In genomic region chr14:97588182-97588581, GRCm38 (mm10) we compare ENCODE assay signal across 8 mouse cellular contexts.
A peak's percentile ranks its signal among the peaks of the same experiment; 100 is the strongest.
DNase-seq lines count a peak whose midpoint lies in the region; ATAC-seq and TF ChIP-seq lines count a peak whose summit lies in the region.

No protein-coding gene starts in this region.

- ATAC-seq in kidney, postnatal 0 days (replicated peaks; ENCODE audit: low FRiP score, low read depth), result no peak
- peak; percentile 91 for ATAC-seq in forebrain, postnatal 0 days
- peak; percentile 70 for ATAC-seq in hindbrain, postnatal 0 days
- no peak for ATAC-seq in limb, embryonic 15.5 days (ENCODE audit: insufficient number of reproducible peaks, low FRiP score, low TSS enrichment, low read depth)
- ATAC-seq in neural tube, embryonic 15.5 days (ENCODE audit: low FRiP score), result peak; percentile 81
- no peak for ATAC-seq in granulocyte monocyte progenitor cell, adult 5-6 weeks (replicated peaks; ENCODE audit: poor library complexity, severe bottlenecking)

- DNase-seq in kidney, postnatal 0 days (ENCODE audit: low spot score), result peak; percentile 60
- no peak for DNase-seq in kidney, adult 11 months
- peak; percentile 59 for DNase-seq in forebrain, postnatal 0 days
- peak; percentile 73 for DNase-seq in hindbrain, postnatal 0 days (ENCODE audit: low spot score)
- DNase-seq in spleen, postnatal 14 days (ENCODE audit: low spot score in 2 of 2), result no peak

- H3K36me3 ChIP-seq in kidney, postnatal 0 days (ENCODE audit: insufficient read depth, low read length), result no peaks in the 10 kb centered on the region
- H3K36me3 ChIP-seq in forebrain, postnatal 0 days (ENCODE audit: insufficient read depth), result no peaks in the 10 kb centered on the region
- H3K36me3 ChIP-seq in hindbrain, postnatal 0 days (ENCODE audit: insufficient read depth, low read length), result no peaks in the 10 kb centered on the region
- no peaks in the 10 kb centered on the region for H3K36me3 ChIP-seq in limb, embryonic 15.5 days
- no peaks in the 10 kb centered on the region for H3K36me3 ChIP-seq in neural tube, embryonic 15.5 days

- 29% methylated on average over 7 of the region's 7 CpGs for WGBS in kidney, postnatal 0 days
- 6% methylated on average over 7 of the region's 7 CpGs for WGBS in forebrain, postnatal 0 days
- 7% methylated on average over 7 of the region's 7 CpGs for WGBS in hindbrain, postnatal 0 days
- WGBS in limb, embryonic 15.5 days, result 14% methylated on average over 7 of the region's 7 CpGs
- 10% methylated on average over 7 of the region's 7 CpGs for WGBS in neural tube, embryonic 15.5 days

- H3K9me3 ChIP-seq in kidney, postnatal 0 days (replicated peaks; ENCODE audit: low read length), result no peaks in the 10 kb centered on the region
- no peaks in the 10 kb centered on the region for H3K9me3 ChIP-seq in forebrain, postnatal 0 days (ENCODE audit: low read length)
- H3K9me3 ChIP-seq in hindbrain, postnatal 0 days (ENCODE audit: low read length), result no peaks in the 10 kb centered on the region
- no peaks in the 10 kb centered on the region for H3K9me3 ChIP-seq in limb, embryonic 15.5 days
- H3K9me3 ChIP-seq in neural tube, embryonic 15.5 days (replicated peaks), result no peaks in the 10 kb centered on the region

- no peak overlapping the region for H3K9ac ChIP-seq in kidney, postnatal 0 days (ENCODE audit: low read depth, low read length)
- H3K9ac ChIP-seq in forebrain, postnatal 0 days, result no peak overlapping the region
- H3K9ac ChIP-seq in hindbrain, postnatal 0 days (replicated peaks; ENCODE audit: low read length), result no peak overlapping the region
- H3K9ac ChIP-seq in limb, embryonic 15.5 days, result no peak overlapping the region
- H3K9ac ChIP-seq in neural tube, embryonic 15.5 days (replicated peaks), result no peak overlapping the region

- no peak overlapping the region for H3K4me3 ChIP-seq in kidney, postnatal 0 days (replicated peaks; ENCODE audit: low read depth, low read length)
- H3K4me3 ChIP-seq in forebrain, postnatal 0 days (ENCODE audit: low read depth, low read length), result no peak overlapping the region
- no peak overlapping the region for H3K4me3 ChIP-seq in hindbrain, postnatal 0 days (ENCODE audit: low read length)
- H3K4me3 ChIP-seq in limb, embryonic 15.5 days, result no peak overlapping the region
- no peak overlapping the region for H3K4me3 ChIP-seq in neural tube, embryonic 15.5 days (replicated peaks)

- H3K27ac ChIP-seq in kidney, postnatal 0 days, result no peak overlapping the region
- H3K27ac ChIP-seq in forebrain, postnatal 0 days (ENCODE audit: low read depth, low read length), result no peak overlapping the region
- no peak overlapping the region for H3K27ac ChIP-seq in hindbrain, postnatal 0 days
- 0 out of 2 replicates have a peak overlapping the region, but pooled peaks have one; percentile 22 for H3K27ac ChIP-seq in limb, embryonic 15.5 days
- H3K27ac ChIP-seq in neural tube, embryonic 15.5 days (replicated peaks), result no peak overlapping the region

- no peak overlapping the region for H3K4me2 ChIP-seq in kidney, postnatal 0 days (ENCODE audit: low read length)
- peak overlapping the region; percentile 4; the same call in 1 of the 2 replicates for H3K4me2 ChIP-seq in forebrain, postnatal 0 days (ENCODE audit: low read depth)
- peak overlapping the region; percentile 39 for H3K4me2 ChIP-seq in hindbrain, postnatal 0 days (ENCODE audit: low read depth, low read length)
- H3K4me2 ChIP-seq in limb, embryonic 15.5 days, result peak overlapping the region; percentile 22; the same call in 1 of the 2 replicates
- peak overlapping the region; percentile 31 for H3K4me2 ChIP-seq in neural tube, embryonic 15.5 days

- H3K4me1 ChIP-seq in kidney, postnatal 0 days (replicated peaks; ENCODE audit: insufficient read depth, low read length), result no peaks in the 10 kb centered on the region
- H3K4me1 ChIP-seq in forebrain, postnatal 0 days (ENCODE audit: insufficient read depth), result no peaks in the 10 kb centered on the region
- H3K4me1 ChIP-seq in hindbrain, postnatal 0 days (ENCODE audit: insufficient read depth, low read length), result no peaks in the 10 kb centered on the region
- H3K4me1 ChIP-seq in limb, embryonic 15.5 days, result peaks cover 5% of the 10 kb centered on the region; the same call in 1 of the 2 replicates
- H3K4me1 ChIP-seq in neural tube, embryonic 15.5 days, result peaks cover 5% of the 10 kb centered on the region; the same call in 1 of the 2 replicates

- H3K27me3 ChIP-seq in kidney, postnatal 0 days (ENCODE audit: insufficient read depth, low read length), result no peaks in the 10 kb centered on the region
- H3K27me3 ChIP-seq in forebrain, postnatal 0 days (ENCODE audit: insufficient read depth, low read length), result no peaks in the 10 kb centered on the region
- no peaks in the 10 kb centered on the region for H3K27me3 ChIP-seq in hindbrain, postnatal 0 days (ENCODE audit: insufficient read depth, low read length)
- no peaks in the 10 kb centered on the region for H3K27me3 ChIP-seq in limb, embryonic 15.5 days
- H3K27me3 ChIP-seq in neural tube, embryonic 15.5 days (replicated peaks), result no peaks in the 10 kb centered on the region

- no peak for TF ChIP-seq CTCF in kidney, postnatal 0 days (IDR thresholded peaks at IDR 0.05; ENCODE audit: low read depth)
- no peak for TF ChIP-seq CTCF in forebrain, postnatal 0 days (IDR thresholded peaks at IDR 0.05; ENCODE audit: low read depth)
- no peak for TF ChIP-seq CTCF in hindbrain, postnatal 0 days (IDR thresholded peaks at IDR 0.05; ENCODE audit: low read depth)

Comparison
In these comparisons a context has a peak if more than half of its experiments do, and no peak if none do; other contexts are left out.
1. DNase-seq: peak in kidney, postnatal 0 days (single experiment), forebrain, postnatal 0 days (single experiment) and hindbrain, postnatal 0 days (single experiment); none in kidney, adult 11 months (single experiment) and spleen, postnatal 14 days (0 of 2).
2. ATAC-seq: peak in forebrain, postnatal 0 days (single experiment), hindbrain, postnatal 0 days (single experiment) and neural tube, embryonic 15.5 days (single experiment); none in kidney, postnatal 0 days (single experiment), limb, embryonic 15.5 days (single experiment) and granulocyte monocyte progenitor cell, adult 5-6 weeks (single experiment).